Mouse (Mus musculus): ENCODE measurements around the gene Plcb1. TPM values are rescaled to one million over a fixed set of nuclear protein-coding genes. Genes with fewer than 3 reads are reported as not detected.
"Not testable (repeated sequence)": the region's sequence is repeated elsewhere in the genome, so short reads cannot be mapped to it uniquely, and the experiment has no call there.

The Plcb1 gene
- polyA plus RNA-seq, 1 experiment, result not detected

GRCm38 (mm10) chr2:134972376-134972775 lies 186.5 kb downstream of the Plcb1 start:
- H3K9me3 ChIP-seq (ENCODE audit: control insufficient read depth, low read length), result no peaks in the 10 kb centered on the region; the same call in 1 of the 2 replicates
- no peaks in the 10 kb centered on the region for H3K4me1 ChIP-seq (ENCODE audit: control insufficient read depth)
- TF ChIP-seq TAL1 (IDR thresholded peaks at IDR 0.05; ENCODE audit: low read length), result no peak
- TF ChIP-seq GATA1 (IDR thresholded peaks at IDR 0.05; ENCODE audit: low read length), result no peak
- no peaks in the 10 kb centered on the region for H3K27me3 ChIP-seq (ENCODE audit: control insufficient read depth)
- no peak overlapping the region for H3K4me3 ChIP-seq (replicated peaks)
- H3K36me3 ChIP-seq (ENCODE audit: control insufficient read depth), result no peaks in the 10 kb centered on the region

GRCm38 (mm10) chr2:134974711-134975110 lies 188.8 kb downstream of the Plcb1 start:
- TF ChIP-seq GATA1 (IDR thresholded peaks at IDR 0.05; ENCODE audit: low read length) (no peak), TAL1 (IDR thresholded peaks at IDR 0.05; ENCODE audit: low read length) (no peak)
- no peaks in the 10 kb centered on the region for H3K27me3 ChIP-seq (ENCODE audit: control insufficient read depth)
- H3K9me3 ChIP-seq (ENCODE audit: control insufficient read depth, low read length), result no peaks in the 10 kb centered on the region; the same call in 1 of the 2 replicates
- no peaks in the 10 kb centered on the region for H3K4me1 ChIP-seq (ENCODE audit: control insufficient read depth)
- H3K4me3 ChIP-seq (replicated peaks), result no peak overlapping the region
- H3K36me3 ChIP-seq (ENCODE audit: control insufficient read depth), result no peaks in the 10 kb centered on the region

GRCm38 (mm10) chr2:134976796-134977330 lies 191.0 kb downstream of the Plcb1 start:
- no peak overlapping the region for H3K4me3 ChIP-seq (replicated peaks)

GRCm38 (mm10) chr2:134977641-134978040 lies 191.8 kb downstream of the Plcb1 start:
- TF ChIP-seq GATA1 (IDR thresholded peaks at IDR 0.05; ENCODE audit: low read length) (no peak), TAL1 (IDR thresholded peaks at IDR 0.05; ENCODE audit: low read length) (no peak)

More at GRCm38 (mm10) chr2:134976796-134977330, 191.0 kb downstream of the Plcb1 start:
- TF ChIP-seq TAL1 (IDR thresholded peaks at IDR 0.05; ENCODE audit: low read length) (no peak), GATA1 (IDR thresholded peaks at IDR 0.05; ENCODE audit: low read length) (no peak)
- H3K27me3 ChIP-seq (ENCODE audit: control insufficient read depth), result no peaks in the 10 kb centered on the region
- no peaks in the 10 kb centered on the region; the same call in 1 of the 2 replicates for H3K9me3 ChIP-seq (ENCODE audit: control insufficient read depth, low read length)
- no peaks in the 10 kb centered on the region for H3K36me3 ChIP-seq (ENCODE audit: control insufficient read depth)
- H3K4me1 ChIP-seq (ENCODE audit: control insufficient read depth), result no peaks in the 10 kb centered on the region

GRCm38 (mm10) chr2:134981394-134981793 lies 195.5 kb downstream of the Plcb1 start:
- Histone ChIP-seq H3K4me3 (replicated peaks) (no peak overlapping the region), H3K4me1 (ENCODE audit: control insufficient read depth) (no peaks in the 10 kb centered on the region), H3K9me3 (ENCODE audit: control insufficient read depth, low read length) (no peaks in the 10 kb centered on the region; the same call in 1 of the 2 replicates), H3K36me3 (ENCODE audit: control insufficient read depth) (no peaks in the 10 kb centered on the region), H3K27me3 (ENCODE audit: control insufficient read depth) (no peaks in the 10 kb centered on the region)
- TF ChIP-seq TAL1 (IDR thresholded peaks at IDR 0.05; ENCODE audit: low read length), result no peak
- no peak for TF ChIP-seq GATA1 (IDR thresholded peaks at IDR 0.05; ENCODE audit: low read length)

More at GRCm38 (mm10) chr2:134977641-134978040, 191.8 kb downstream of the Plcb1 start:
- Histone ChIP-seq H3K9me3 (ENCODE audit: control insufficient read depth, low read length) (no peaks in the 10 kb centered on the region; the same call in 1 of the 2 replicates), H3K4me1 (ENCODE audit: control insufficient read depth) (no peaks in the 10 kb centered on the region), H3K4me3 (replicated peaks) (no peak overlapping the region), H3K36me3 (ENCODE audit: control insufficient read depth) (no peaks in the 10 kb centered on the region), H3K27me3 (ENCODE audit: control insufficient read depth) (no peaks in the 10 kb centered on the region)

GRCm38 (mm10) chr2:134984884-134985283 lies 199.0 kb downstream of the Plcb1 start:
- H3K4me1 ChIP-seq (ENCODE audit: control insufficient read depth), result no peaks in the 10 kb centered on the region
- H3K36me3 ChIP-seq (ENCODE audit: control insufficient read depth), result no peaks in the 10 kb centered on the region
- H3K4me3 ChIP-seq (replicated peaks), result no peak overlapping the region
- H3K9me3 ChIP-seq (ENCODE audit: control insufficient read depth, low read length), result no peaks in the 10 kb centered on the region
- no peaks in the 10 kb centered on the region for H3K27me3 ChIP-seq (ENCODE audit: control insufficient read depth)
- no peak for TF ChIP-seq GATA1 (IDR thresholded peaks at IDR 0.05; ENCODE audit: low read length)
- no peak for TF ChIP-seq TAL1 (IDR thresholded peaks at IDR 0.05; ENCODE audit: low read length)

GRCm38 (mm10) chr2:134987978-134988377 lies 202.1 kb downstream of the Plcb1 start:
- Histone ChIP-seq H3K27me3 (ENCODE audit: control insufficient read depth) (no peaks in the 10 kb centered on the region), H3K36me3 (ENCODE audit: control insufficient read depth) (no peaks in the 10 kb centered on the region), H3K4me3 (replicated peaks) (no peak overlapping the region), H3K9me3 (ENCODE audit: control insufficient read depth, low read length) (no peaks in the 10 kb centered on the region), H3K4me1 (ENCODE audit: control insufficient read depth) (no peaks in the 10 kb centered on the region)
- no peak for TF ChIP-seq TAL1 (IDR thresholded peaks at IDR 0.05; ENCODE audit: low read length)
- no peak for TF ChIP-seq GATA1 (IDR thresholded peaks at IDR 0.05; ENCODE audit: low read length)

GRCm38 (mm10) chr2:134989650-134990292 lies 203.9 kb downstream of the Plcb1 start:
- Histone ChIP-seq H3K27me3 (ENCODE audit: control insufficient read depth) (no peaks in the 10 kb centered on the region), H3K4me3 (replicated peaks) (no peak overlapping the region), H3K9me3 (ENCODE audit: control insufficient read depth, low read length) (no peaks in the 10 kb centered on the region), H3K4me1 (ENCODE audit: control insufficient read depth) (no peaks in the 10 kb centered on the region), H3K36me3 (ENCODE audit: control insufficient read depth) (no peaks in the 10 kb centered on the region)
- TF ChIP-seq GATA1 (IDR thresholded peaks at IDR 0.05; ENCODE audit: low read length) (no peak), TAL1 (IDR thresholded peaks at IDR 0.05; ENCODE audit: low read length) (no peak)

GRCm38 (mm10) chr2:135007134-135007533 lies 221.3 kb downstream of the Plcb1 start:
- Histone ChIP-seq H3K36me3 (ENCODE audit: control insufficient read depth) (no peaks in the 10 kb centered on the region), H3K4me1 (ENCODE audit: control insufficient read depth) (no peaks in the 10 kb centered on the region), H3K27me3 (ENCODE audit: control insufficient read depth) (no peaks in the 10 kb centered on the region), H3K9me3 (ENCODE audit: control insufficient read depth, low read length) (no peaks in the 10 kb centered on the region), H3K4me3 (replicated peaks) (no peak overlapping the region)
- no peak for TF ChIP-seq TAL1 (IDR thresholded peaks at IDR 0.05; ENCODE audit: low read length)
- no peak for TF ChIP-seq GATA1 (IDR thresholded peaks at IDR 0.05; ENCODE audit: low read length)

- H3K36me3 ChIP-seq (ENCODE audit: control insufficient read depth); H3K27me3 ChIP-seq (ENCODE audit: control insufficient read depth); H3K4me1 ChIP-seq (ENCODE audit: control insufficient read depth); H3K9me3 ChIP-seq (ENCODE audit: control insufficient read depth, low read length); H3K4me3 ChIP-seq (replicated peaks): not testable (repeated sequence)
These were observed 222.0 kb downstream of the Plcb1 start for GRCm38 (mm10) chr2:135007885-135008284.
